Mouse (Mus musculus) erythroid progenitor cell, adult 5-6 weeks (primary cell): Measurements from ENCODE around the gene Lxn. TPM values are rescaled to one million over a fixed set of nuclear protein-coding genes. Genes with fewer than 3 reads are reported as not detected.

Experiments
- ATAC-seq: replicated peaks from 2 replicates; pipeline ENCODE4 v1.8.0; 2016; ENCODE audit warnings: moderate number of reproducible peaks, mild to moderate bottlenecking, moderate TSS enrichment, inconsistent platforms; ENCODE audit not compliant: poor library complexity, low FRiP score, severe bottlenecking
- total RNA-seq, 2 experiments: library from RNA; stranded (forward) in 1 of 2; stranded (reverse) in 1 of 2; fragments of 150-400 nt in 1 of 2; fragments of 186-747, 209-891 nt in 1 of 2; gene quantifications; 2 replicates each; pipeline versions ENCODE4 v1.2.3 to v1.2.4; 2015 to 2017; ENCODE audit warnings: low replicate concordance in 2 of 2

Lxn gene
- total RNA-seq, 2 experiments from 2014 or later, result 0.38 to 8.8 TPM

DNA sequence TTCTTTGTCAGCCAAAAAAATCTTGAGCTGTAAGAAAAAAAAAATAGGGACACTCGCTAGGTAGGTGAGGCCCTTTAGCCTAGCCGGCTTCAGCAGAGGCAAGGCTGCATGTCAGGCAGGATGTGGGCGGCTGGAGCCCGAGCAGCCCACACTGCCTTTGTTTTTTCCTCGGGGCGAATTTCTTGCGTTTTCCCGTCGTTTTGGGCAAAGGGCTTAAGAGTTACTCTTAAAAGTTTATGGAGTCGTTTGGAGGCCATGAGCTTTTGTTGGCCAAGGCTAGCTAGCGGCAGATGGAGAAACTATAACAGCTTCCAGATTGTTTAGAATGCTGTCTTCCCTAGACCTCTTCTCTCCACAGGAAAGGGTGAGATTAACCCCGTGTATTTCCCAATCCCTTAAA, 725 bp downstream of the Lxn start:
- ATAC-seq, result no peak

DNA sequence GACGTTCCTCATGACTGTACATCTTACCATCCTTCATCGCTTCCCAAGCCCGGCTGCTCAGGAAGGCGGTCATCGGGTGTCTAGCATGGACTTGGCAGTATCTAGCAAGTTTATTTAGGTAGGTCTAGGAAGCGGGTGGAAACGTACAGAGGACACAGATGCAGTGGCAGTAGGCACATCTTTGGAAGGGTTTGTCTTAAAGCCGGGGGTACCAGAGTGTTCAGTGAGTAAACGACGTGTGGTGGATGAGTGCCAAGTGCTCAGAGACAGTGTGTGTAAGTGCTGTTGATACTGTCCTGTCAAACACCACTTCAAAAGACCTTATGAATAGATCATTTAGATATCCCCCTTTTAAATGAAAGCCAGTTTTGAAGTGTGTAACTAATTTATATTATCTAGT, 1.1 kb downstream of the Lxn start:
- no peak for ATAC-seq

DNA sequence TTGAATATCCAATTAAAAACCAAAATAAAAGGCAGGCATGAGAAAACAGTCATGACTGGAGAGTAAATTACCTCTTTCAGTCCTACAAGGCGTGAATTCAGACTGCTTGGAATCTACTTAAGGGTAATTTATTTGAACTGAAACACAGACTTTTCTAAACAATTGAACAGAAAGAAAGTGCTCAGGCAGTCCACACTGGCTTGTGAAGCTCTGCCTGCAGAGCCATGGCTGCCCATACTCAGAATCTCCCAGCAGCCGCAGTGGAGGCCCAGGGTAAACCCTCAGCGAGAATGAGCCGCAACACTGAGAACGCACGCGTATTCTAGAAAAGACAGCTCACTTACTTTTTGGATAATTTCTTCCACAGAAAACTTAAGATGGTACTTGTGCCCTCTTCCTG, 1.7 kb downstream of the Lxn start:
- ATAC-seq, result no peak

DNA sequence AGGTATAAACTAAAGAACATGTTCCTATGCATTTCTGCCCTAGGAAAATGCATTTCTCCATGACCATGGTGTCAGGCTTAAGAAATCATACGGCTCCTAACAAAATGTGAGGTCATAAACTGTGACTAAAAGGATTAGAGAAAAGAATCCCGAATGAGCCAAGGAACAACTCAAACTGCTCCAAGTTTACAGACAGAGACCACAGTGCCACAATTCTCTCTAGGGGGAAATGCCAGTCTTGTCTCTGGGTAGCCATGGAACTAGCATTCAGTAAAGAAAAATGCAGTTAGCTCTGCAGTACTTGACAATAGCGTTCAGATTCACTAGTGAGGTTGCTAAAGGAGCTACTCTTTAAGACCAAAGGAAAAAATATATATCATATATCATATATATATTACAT, 3.8 kb downstream of the Lxn start:
- no peak for ATAC-seq

DNA sequence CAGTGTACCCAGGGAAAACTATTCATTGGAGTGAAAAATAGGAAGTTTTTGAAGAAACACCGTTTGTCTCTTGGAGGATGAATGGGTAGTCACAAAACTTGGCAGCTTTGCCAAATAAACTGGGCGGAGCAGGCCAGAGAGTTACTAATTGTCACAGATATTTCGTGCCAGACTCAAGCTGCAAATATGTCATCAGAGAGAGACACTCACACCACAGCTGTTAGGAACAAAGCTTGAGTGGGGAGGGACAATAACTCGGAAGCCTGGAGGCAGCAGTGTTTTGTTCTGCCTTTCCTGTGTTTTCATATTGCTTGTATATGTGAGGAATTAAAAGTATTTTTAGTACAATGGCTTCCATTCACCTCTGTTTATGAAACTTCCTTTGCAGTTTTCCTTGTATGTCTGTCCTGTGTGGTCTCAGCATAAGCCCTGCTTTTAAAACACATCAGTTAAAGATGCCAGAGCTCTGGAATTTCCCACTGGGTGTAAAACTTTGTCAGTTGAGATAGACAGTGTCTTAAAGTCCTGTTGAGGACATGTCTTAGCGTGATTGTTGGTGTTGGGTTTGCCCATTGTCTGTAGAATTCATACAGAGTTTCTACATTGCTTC, 13.0 kb downstream of the Lxn start:
- no peak for ATAC-seq

DNA sequence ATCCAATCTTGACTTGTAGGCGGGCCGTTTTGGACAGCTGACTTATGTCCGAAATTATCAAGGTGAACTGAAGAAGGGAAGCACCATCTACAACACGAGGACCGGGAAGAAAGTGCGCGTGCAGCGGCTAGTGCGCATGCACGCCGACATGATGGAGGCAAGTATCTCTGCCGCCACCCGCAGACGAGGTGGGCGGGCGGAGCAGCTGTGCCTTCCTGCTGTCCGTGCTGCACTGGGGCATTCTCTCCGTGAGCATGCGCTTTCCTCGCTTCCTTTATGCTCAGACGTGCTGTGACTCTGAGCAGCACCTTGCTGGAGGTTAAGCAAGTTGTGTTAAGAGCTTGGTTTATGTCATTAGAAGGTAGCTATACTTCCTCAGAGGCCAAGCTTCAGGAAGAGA, 14.1 kb downstream of the Lxn start:
- ATAC-seq, result no peak

DNA sequence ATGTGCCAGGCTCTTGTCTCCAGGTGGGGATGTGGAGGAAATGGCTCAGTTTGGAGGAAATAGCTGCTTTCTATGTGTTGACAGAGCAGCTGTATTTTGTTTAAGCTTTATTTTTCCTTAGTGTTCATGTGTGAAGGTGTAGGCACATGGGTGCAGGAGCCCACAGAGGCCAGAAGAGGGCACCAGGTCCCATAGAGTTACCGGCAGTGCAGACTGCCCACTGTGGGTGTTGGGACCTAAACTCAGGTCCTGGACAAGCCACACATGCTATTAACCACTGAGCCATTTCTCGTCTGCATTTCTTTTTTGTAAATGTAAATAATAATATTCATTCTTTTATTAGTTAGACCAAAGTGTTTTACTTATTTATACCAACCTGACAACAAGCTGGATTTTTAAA, 16.6 kb downstream of the Lxn start:
- no peak for ATAC-seq

DNA sequence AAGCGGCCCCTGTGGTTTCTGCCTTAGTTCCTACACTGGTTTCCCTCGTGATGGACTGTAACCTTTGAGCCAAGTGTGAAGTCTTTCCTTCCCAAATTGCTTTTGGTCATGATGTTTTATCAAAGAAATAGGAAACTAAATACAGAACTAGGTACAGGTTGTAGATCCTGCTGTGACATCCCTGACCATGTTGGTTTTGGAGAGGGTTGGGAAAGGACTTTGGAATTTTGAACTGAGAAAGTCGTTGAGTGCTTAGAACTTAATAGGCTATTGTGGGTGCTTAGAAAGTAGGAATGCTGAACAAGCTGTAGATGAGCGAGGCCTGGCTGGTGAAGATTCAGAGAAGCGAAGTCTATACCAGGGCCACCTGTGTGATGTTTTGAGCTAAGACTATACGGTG, 29.7 kb downstream of the Lxn start:
- no peak for ATAC-seq

DNA sequence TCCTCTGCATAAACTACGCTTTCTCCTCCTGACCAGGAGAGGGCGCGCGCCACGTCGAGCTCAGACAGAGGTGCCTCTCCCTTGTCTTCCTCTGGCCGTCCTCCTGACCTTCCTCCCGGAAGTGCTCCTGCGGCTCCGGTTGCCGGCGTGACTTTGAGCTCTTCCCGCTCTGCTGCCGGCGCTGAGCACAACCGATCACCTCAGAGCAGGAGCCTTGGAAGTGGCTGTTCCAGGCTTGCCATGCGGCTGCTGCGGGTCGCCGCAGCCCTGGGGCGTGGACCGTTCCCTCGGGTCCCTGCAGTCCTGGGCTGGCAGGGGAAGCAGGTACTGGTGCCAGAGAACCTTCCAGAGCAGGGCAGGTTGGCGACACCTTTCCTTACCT, 33.7 kb downstream of the Lxn start, which contains the start of gene Gfm1:
TSS of gene Gfm1 (plus strand) at position 98 of the 382 bp plus-strand sequence.
- ATAC-seq, result peak; percentile 95

DNA sequence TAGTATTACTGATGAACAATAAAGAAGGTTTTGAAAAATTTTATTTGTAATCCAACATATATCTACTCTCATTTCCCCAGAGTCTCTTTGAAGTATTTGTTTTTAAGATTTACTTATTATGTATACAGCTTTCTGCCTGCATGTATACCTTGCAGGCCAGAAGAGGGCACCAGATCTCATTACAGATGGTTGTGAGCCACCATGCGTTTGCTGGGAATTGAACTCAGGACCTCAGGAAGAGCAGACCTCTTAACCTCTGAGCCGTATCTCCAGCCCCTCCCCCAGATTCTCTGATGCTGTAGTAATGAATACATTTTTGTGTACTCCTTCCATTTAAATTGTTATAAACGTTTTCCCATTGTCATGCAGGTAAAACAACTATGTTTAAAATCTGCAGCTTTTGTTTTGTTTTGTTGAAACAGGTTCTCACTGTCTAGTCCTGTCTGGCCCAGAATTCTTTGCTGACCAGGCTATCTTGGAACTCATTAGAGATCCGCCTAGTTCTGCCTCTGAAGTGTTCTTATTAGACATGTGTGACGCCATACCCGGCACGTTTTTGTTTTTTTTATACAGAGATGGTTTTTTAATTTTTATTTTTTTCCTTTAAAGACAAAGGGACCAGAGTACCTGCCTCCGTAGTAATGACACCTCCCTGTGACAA, 34.3 kb downstream of the Lxn start:
- peak; percentile 20; the same call in 1 of the 2 replicates for ATAC-seq

Other genes starting within 250 kb of the Lxn start
- gene Mlf1, start 89.8 kb downstream of the Lxn start, total RNA-seq (2015; ENCODE audit: low replicate concordance), result not detected in 2 replicates
- not detected in 2 replicates for gene Mlf1, start 89.8 kb downstream of the Lxn start, total RNA-seq (2017; ENCODE audit: low replicate concordance)
- not detected in 2 replicates for gene Gm17402, start 88.8 kb downstream of the Lxn start, total RNA-seq (2015; ENCODE audit: low replicate concordance)
- not detected in 2 replicates for gene Gm17402, start 88.8 kb downstream of the Lxn start, total RNA-seq (2017; ENCODE audit: low replicate concordance)
- gene Gfm1, start 33.8 kb downstream of the Lxn start, total RNA-seq (2015; ENCODE audit: low replicate concordance), result 10.5 and 13.4 TPM in 2 replicates
- gene Gfm1, start 33.8 kb downstream of the Lxn start, total RNA-seq (2017; ENCODE audit: low replicate concordance), result 23.8 and 24.6 TPM in 2 replicates
- not detected in 2 replicates for gene Rarres1, start 51.6 kb upstream of the Lxn start, total RNA-seq (2015; ENCODE audit: low replicate concordance)
- gene Rarres1, start 51.6 kb upstream of the Lxn start, total RNA-seq (2017; ENCODE audit: low replicate concordance), result not detected in 2 replicates
- 19.5 and 23.1 TPM in 2 replicates for gene Mfsd1, start 118.8 kb upstream of the Lxn start, total RNA-seq (2015; ENCODE audit: low replicate concordance)
- gene Mfsd1, start 118.8 kb upstream of the Lxn start, total RNA-seq (2017; ENCODE audit: low replicate concordance), result 42.1 and 46.1 TPM in 2 replicates